Mouse (Mus musculus) liver, embryonic 14.5 days (tissue): ENCODE results near the gene Cyp4v3. TPM values are rescaled to one million over a fixed set of nuclear protein-coding genes. Genes with fewer than 3 reads are reported as not detected.
A peak's percentile ranks its signal among the peaks of the same experiment; 100 is the strongest.

ENCODE experiments used
- ATAC-seq: fragments of 200-750 bp; cut with Nextera tagmentation; 2 replicates; pipeline ENCODE4 v1.8.0; 2017; ENCODE audit warnings: moderate number of reproducible peaks, mild to moderate bottlenecking, moderate library complexity; ENCODE audit not compliant: insufficient read depth
- DNase-seq, 3 experiments: peaks; one replicate each; pipeline ENCODE4 v3.0.0-alpha.2; 2012 to 2013; ENCODE audit warnings: low read depth in 3 of 3, low spot score in 3 of 3
- H3K27ac ChIP-seq: fragments of 300-500 bp; sonication (generic); 2 replicates; pipeline ENCODE4 v1.5.1; 2014; ENCODE audit warnings: moderate library complexity, mild to moderate bottlenecking, control low read depth, inconsistent platforms
- H3K27me3 ChIP-seq: fragments of 300-500 bp; sonication (generic); 2 replicates; pipeline ENCODE4 v1.6.1; 2014; ENCODE audit warnings: mild to moderate bottlenecking, low read length, moderate library complexity; ENCODE audit not compliant: control insufficient read depth, insufficient read depth
- H3K36me3 ChIP-seq: fragments of 300-500 bp; sonication (generic); replicated peaks from 2 replicates; pipeline ENCODE4 v1.6.1; 2014; ENCODE audit warnings: low read depth; ENCODE audit not compliant: control insufficient read depth, insufficient read depth
- H3K4me1 ChIP-seq, 2 experiments: fragments of 200-500 bp in 1 of 2; fragments of 300-500 bp in 1 of 2; sonication (generic) in 1 of 2; replicated peaks; 2 replicates each; pipeline ENCODE4 v1.6.1; 2012 to 2014; ENCODE audit warnings: antibody characterized with exemption in 1 of 2, inconsistent platforms in 1 of 2, low read length in 1 of 2; ENCODE audit not compliant: control insufficient read depth in 2 of 2, insufficient read depth in 2 of 2
- H3K4me2 ChIP-seq: fragments of 300-500 bp; sonication (generic); 2 replicates; pipeline ENCODE4 v1.6.1; 2014; ENCODE audit warnings: low read depth, mild to moderate bottlenecking, control low read depth, moderate library complexity
- H3K4me3 ChIP-seq, 2 experiments: fragments of 200-500 bp in 1 of 2; fragments of 300-500 bp in 1 of 2; sonication (generic) in 1 of 2; 2 replicates each; pipeline ENCODE4 v1.5.1; 2012 to 2014; ENCODE audit warnings: low read depth in 2 of 2, low read length in 2 of 2, mild to moderate bottlenecking in 2 of 2, control low read depth in 1 of 2, inconsistent platforms in 1 of 2, moderate library complexity in 1 of 2; ENCODE audit not compliant: insufficient read depth in 1 of 2
- H3K9ac ChIP-seq: fragments of 300-500 bp; sonication (generic); replicated peaks from 2 replicates; pipeline ENCODE4 v1.6.1; 2014; ENCODE audit warnings: mild to moderate bottlenecking, control low read depth, moderate library complexity
- H3K9me3 ChIP-seq: fragments of 300-500 bp; sonication (generic); 2 replicates; pipeline ENCODE4 v1.6.1; 2016; ENCODE audit warnings: low read length, mixed read lengths; ENCODE audit not compliant: control insufficient read depth
- CTCF ChIP-seq: IDR thresholded peaks from 2 replicates; pipeline ENCODE4 v1.5.1; 2016; ENCODE audit warnings: antibody characterized with exemption, low read depth, control low read depth
- EP300 ChIP-seq: IDR thresholded peaks from 2 replicates; pipeline ENCODE4 v1.6.1; 2016; ENCODE audit warnings: antibody characterized with exemption, low read depth
- WGBS: fragments of 180-500 bp; shearing (Covaris S2); extraction: QIAGEN DNeasy Blood & Tissue Kit; methylation state at CpG from one replicate; pipeline ENCODE4 v1.1.7; 2014; ENCODE audit not compliant: insufficient replicate concordance; 5-methylcytosine and 5-hydroxymethylcytosine counted together
- polyA plus RNA-seq, 2 experiments: library from polyadenylated mRNA; depleted of rRNA in 1 of 2; stranded (reverse) in 1 of 2; unstranded in 1 of 2; fragments of >200 nt; fragmentation: Nextera tagmentation in 1 of 2; extraction: Ambion mirVana in 1 of 2; gene quantifications; 2 replicates each; pipeline versions ENCODE4 v1.2.1 to v1.2.3; 2012 to 2014

The Cyp4v3 gene
- polyA plus RNA-seq, 2 experiments: 2.3 to 5.4 TPM

- DNase-seq (no peak), ATAC-seq (no peak)
- Histone ChIP-seq H3K9me3 (no peaks in the 10 kb centered on the region), H3K27ac (no peak overlapping the region), H3K4me2 (no peak overlapping the region), H3K9ac (no peak overlapping the region), H3K4me3 (no peak overlapping the region), H3K27me3 (no peaks in the 10 kb centered on the region), H3K4me1 (peaks cover 0 to 5% of the 10 kb centered on the region in 2 experiments; a peak in 1 of 4 replicates), H3K36me3 (no peaks in the 10 kb centered on the region)
- 65% methylated on average over 8 of the region's 8 CpGs for WGBS
- TF ChIP-seq CTCF (no peak), EP300 (no peak)
Observed at GRCm38 (mm10) chr8:45266993-45267392, 66.0 kb downstream of the Cyp4v3 start.

DNA sequence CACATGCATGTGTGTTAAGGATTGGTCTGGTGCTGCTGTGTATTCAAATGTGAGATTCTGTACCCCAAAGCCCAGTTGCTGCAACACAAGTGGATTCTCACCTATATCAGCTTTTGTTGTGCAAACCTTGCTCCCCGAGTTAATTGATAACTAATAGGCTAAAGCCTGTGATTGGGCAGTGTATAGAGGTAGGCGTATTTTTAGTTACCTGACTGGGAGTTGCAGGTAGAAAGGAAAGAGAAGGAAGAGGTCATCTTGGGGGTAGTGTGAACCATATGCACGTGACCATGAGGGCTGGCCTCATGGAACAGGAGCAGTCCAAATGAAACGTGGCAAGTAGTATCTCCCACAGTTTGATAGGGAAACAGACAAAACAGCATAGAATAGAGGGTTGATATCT is 68.1 kb downstream of the Cyp4v3 start:
- peaks cover 0 to 5% of the 10 kb centered on the region in 2 experiments; a peak in 1 of 4 replicates for H3K4me1 ChIP-seq
- DNase-seq (peak in 1 of 3 experiments; percentile 27), ATAC-seq (peak; percentile 74)
- no peaks in the 10 kb centered on the region for H3K36me3 ChIP-seq
- H3K27me3 ChIP-seq: no peaks in the 10 kb centered on the region
- H3K27ac ChIP-seq: no peak overlapping the region
- no peak overlapping the region for H3K4me3 ChIP-seq
- H3K9me3 ChIP-seq: no peaks in the 10 kb centered on the region
- TF ChIP-seq CTCF: no peak
- TF ChIP-seq EP300: no peak
- no peak overlapping the region for H3K4me2 ChIP-seq
- 38% methylated on average over 4 of the region's 4 CpGs for WGBS
- H3K9ac ChIP-seq: no peak overlapping the region

DNA sequence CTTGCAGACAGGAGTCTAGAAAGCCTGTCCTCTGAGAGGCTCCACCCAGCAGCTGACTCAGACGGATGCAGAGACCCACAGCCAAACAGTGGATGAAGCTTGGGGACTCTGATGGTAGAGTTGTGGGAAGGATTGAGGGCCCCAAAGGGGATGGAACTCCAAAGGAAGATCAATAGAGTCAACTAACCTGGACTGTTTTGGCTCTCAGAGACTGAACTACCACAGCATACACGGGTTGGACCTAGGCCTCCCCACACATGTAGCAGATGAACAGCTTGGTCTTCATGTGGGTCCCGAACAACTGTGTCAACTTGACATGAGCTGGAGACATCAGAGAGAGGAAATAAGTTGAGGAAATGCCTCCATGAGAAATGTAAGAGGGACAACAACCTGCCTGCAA is 70.2 kb downstream of the Cyp4v3 start:
- no peak for ATAC-seq

GRCm38 (mm10) chr8:45261920-45262319 is 71.1 kb downstream of the Cyp4v3 start, which contains the start of gene F11:
F11 (minus strand) TSS chr8:45262031.
- Histone ChIP-seq H3K9ac (no peak within 1 kb of the TSS), H3K4me3 (peak within 1 kb of the TSS; percentile 3 to 13; a peak in 3 of 4 replicates), H3K9me3 (no peaks in the 10 kb centered on the region), H3K4me1 (peaks cover 0 to 2% of the 10 kb centered on the region in 2 experiments; a peak in 1 of 4 replicates), H3K4me2 (peak within 1 kb of the TSS; percentile 31), H3K27ac (no peak within 1 kb of the TSS), H3K36me3 (no peaks in the 10 kb centered on the region), H3K27me3 (no peaks in the 10 kb centered on the region)
- ATAC-seq: peak; percentile 58; the same call in 1 of the 2 replicates
- WGBS: 63% methylated on average over 10 of the region's 10 CpGs
- DNase-seq: peak in 2 of 3 experiments; percentile 4 to 23
- TF ChIP-seq EP300: no peak
- TF ChIP-seq CTCF: no peak

More for the DNA sequence above, 70.2 kb downstream of the Cyp4v3 start:
- DNase-seq: no peak
- TF ChIP-seq EP300 (no peak), CTCF (no peak)
- Histone ChIP-seq H3K9me3 (no peaks in the 10 kb centered on the region), H3K4me3 (no peak overlapping the region), H3K4me2 (no peak overlapping the region), H3K27ac (no peak overlapping the region), H3K36me3 (no peaks in the 10 kb centered on the region), H3K9ac (no peak overlapping the region), H3K4me1 (peaks cover 0 to 2% of the 10 kb centered on the region in 2 experiments; a peak in 1 of 4 replicates), H3K27me3 (no peaks in the 10 kb centered on the region)
- WGBS: 48% methylated on average over 3 of the region's 3 CpGs

- no peaks in the 10 kb centered on the region for H3K9me3 ChIP-seq
- H3K4me2 ChIP-seq: no peak overlapping the region
- TF ChIP-seq EP300: no peak
- TF ChIP-seq CTCF: no peak
- H3K4me1 ChIP-seq: no peaks in the 10 kb centered on the region; a peak in 1 of 4 replicates
- WGBS: 68% methylated on average over 8 of the region's 8 CpGs
- ATAC-seq (no peak), DNase-seq (no peak)
- no peaks in the 10 kb centered on the region for H3K27me3 ChIP-seq
- H3K9ac ChIP-seq: no peak overlapping the region
- H3K36me3 ChIP-seq: no peaks in the 10 kb centered on the region
- H3K27ac ChIP-seq: no peak overlapping the region
- H3K4me3 ChIP-seq: no peak overlapping the region
Observed at GRCm38 (mm10) chr8:45258421-45258820, 74.6 kb downstream of the Cyp4v3 start.
